Mouse (Mus musculus): ENCODE data around the gene Cdca4.

Cdca4 gene

GRCm38 (mm10) chr12:112799237-112799970, 29.8 kb downstream of the Cdca4 start:
- no peak for DNase-seq (ENCODE audit: low spot score in 2 of 2)

DNA sequence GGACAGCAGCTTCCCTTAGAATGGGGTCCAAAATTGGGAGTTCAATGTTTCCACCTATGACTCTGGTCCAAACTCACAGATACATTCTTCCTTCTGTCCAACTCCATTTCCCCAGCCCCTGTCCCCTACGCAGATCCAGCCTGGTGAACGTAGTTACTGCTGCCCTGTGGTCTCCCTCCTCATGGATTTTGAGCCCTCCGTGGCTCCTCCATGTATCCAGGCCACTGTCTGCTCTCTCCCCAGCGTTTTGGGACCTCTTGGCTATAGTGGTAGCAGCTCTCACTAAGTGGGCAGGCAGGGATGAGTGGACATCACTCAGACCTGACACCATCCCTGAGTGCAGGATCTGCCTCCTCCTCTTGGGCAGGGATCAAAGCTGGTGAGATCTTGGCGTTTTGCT, 30.5 kb downstream of the Cdca4 start:
- no peak for DNase-seq (ENCODE audit: low spot score in 2 of 2)

GRCm38 (mm10) chr12:112798332-112798681, 30.9 kb downstream of the Cdca4 start:
- DNase-seq (ENCODE audit: low spot score in 2 of 2): no peak

GRCm38 (mm10) chr12:112797672-112798331, 31.4 kb downstream of the Cdca4 start:
- peak; percentile 53 to 77 for DNase-seq (ENCODE audit: low spot score in 2 of 2)

GRCm38 (mm10) chr12:112796551-112797510, 32.4 kb downstream of the Cdca4 start:
- DNase-seq (ENCODE audit: low spot score in 2 of 2): no peak

- no peak for DNase-seq (ENCODE audit: low spot score in 2 of 2)
Measured at GRCm38 (mm10) chr12:112795466-112796104, 33.6 kb downstream of the Cdca4 start.

- DNase-seq (ENCODE audit: low spot score in 2 of 2): no peak
Measured at GRCm38 (mm10) chr12:112794998-112795397, 34.2 kb downstream of the Cdca4 start.

GRCm38 (mm10) chr12:112794356-112794816, 34.8 kb downstream of the Cdca4 start:
- no peak for DNase-seq (ENCODE audit: low spot score in 2 of 2)

DNA sequence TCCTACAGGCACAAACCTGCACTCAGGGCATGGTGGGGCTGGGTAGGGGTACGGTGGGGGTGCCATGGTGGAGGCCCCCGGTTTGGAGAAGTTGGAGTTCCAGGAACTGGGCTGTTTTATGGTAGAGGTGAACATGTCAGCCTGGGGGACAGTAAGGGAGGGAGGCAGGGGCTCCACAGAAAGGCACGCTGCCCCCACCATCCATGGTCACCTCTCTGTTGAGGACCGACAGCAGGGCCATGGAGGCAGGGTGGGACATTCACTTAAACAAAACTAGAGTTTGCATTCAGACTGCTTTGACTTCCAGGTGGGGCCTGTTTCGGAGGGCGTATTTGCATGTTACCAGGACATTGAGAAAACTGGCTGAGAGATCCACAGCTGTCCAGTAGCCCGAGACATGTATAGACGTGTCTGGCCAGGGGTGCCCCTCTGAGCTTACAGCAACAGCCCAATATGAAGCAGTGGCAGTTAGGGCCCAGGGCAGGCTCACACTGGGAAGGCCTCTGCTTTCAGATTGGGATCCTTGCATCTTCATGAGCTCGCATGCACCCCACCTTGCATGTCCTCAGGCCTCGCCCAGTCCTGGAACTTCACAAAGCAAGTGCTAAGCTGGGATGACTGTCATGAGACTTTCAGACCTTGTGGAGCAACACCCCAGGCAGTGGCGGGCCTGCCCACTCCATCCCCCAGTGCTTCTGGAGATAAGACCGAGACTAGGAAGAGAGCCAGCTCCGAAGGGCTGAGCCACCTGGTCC, 35.4 kb downstream of the Cdca4 start:
- no peak for DNase-seq (ENCODE audit: low spot score in 2 of 2)

DNA sequence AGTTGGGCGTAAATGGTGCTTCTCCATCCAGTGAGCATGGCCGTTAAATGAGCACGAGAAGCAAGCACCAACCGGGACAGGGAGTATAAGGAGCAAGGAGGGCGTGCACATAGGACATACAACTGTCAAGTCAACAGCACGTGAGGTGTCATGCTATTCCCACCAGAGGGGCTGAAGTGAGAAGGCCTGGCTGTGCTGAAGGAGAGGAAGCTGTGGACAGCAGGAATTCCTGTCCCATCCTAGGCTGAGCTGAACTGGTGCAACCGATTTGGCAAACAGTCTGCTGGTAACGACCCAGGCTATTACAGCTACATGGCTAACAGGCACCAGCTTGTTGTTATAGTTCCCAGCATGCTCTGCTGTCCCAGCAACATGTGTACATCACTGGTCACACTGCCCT, 38.2 kb downstream of the Cdca4 start:
- DNase-seq (ENCODE audit: low spot score in 2 of 2): no peak

DNA sequence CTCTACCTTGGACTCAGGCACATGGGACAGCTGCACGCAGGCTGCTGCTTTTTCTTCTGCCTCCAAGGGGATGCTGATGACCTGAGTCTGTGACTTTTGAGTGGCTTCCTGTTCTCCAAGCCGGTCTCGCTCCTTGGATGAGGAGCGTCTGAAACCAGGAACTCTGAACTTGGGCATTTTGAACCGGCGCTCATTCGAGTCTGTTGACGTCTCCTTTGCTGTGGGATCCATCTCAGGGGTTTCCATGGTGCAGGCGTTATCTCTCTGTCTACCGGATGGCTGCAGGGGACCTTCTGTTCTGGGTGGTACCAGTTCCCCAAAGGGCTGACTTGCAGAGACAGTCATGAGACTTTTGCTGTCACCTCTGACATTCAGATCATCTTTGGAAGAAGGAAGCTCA, 54.7 kb downstream of the Cdca4 start:
- DNase-seq (ENCODE audit: low spot score in 2 of 2): no peak

DNA sequence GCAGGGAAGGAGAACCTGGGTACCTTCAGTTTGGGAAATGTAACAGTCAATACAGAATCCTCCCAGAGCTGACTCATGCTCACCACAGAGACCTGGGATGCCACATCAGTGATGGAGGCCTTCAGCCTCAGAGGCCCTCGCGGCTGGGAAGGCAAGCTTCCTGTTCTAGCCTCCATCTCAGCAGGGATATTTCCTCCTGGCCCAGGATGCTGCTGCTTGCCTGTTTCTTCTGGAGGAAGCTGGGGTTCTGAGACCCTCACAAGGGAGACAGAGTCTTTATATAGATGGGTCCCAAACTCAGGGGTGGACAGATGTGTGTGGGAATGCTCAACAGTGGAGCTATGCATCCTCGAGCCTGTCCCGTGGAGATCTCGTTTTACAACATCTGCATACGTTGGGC, 55.2 kb downstream of the Cdca4 start:
- no peak for DNase-seq (ENCODE audit: low spot score in 2 of 2)

GRCm38 (mm10) chr12:112773366-112773765, 55.9 kb downstream of the Cdca4 start:
- DNase-seq (ENCODE audit: low spot score in 2 of 2): no peak

- no peak for DNase-seq (ENCODE audit: low spot score in 2 of 2)
Measured at GRCm38 (mm10) chr12:112772306-112772705, 56.9 kb downstream of the Cdca4 start.

DNA sequence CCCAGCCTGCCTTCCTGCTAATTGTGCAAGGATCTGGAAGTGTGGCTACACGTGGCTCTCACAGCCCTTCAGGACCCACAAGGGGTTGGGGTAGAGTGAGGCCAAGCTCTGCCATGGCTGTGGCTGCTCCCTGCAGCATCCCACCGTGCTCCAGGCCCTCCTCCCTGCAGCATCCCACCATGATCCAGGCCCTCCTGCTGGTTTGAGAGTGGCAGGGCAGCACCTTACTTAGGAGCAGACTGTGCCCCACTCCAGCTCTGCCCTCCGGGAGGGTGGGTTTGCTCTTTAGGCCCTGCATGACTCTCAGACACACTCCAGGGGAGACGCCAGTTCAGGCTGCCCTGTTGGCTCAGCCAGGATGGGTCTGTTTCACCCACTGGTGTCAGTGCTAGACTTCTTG, 58.8 kb downstream of the Cdca4 start:
- DNase-seq (ENCODE audit: low spot score in 2 of 2): no peak
